Mouse (Mus musculus) gastrocnemius, postnatal 36 days (tissue): ENCODE data around the gene Abcg4. TPM values are rescaled to one million over a fixed set of nuclear protein-coding genes. Genes with fewer than 3 reads are reported as not detected.

Experiments
- DNase-seq, 2 experiments: peaks; one replicate each; pipeline ENCODE4 v3.0.0; 2022
- intact Hi-C: fragments of 180-260 bp; cut with DNase I; formaldehyde crosslinking; loops from one replicate; pipeline ENCODE4 v1.15.1; 2025
- microRNA-seq, 2 experiments: library from miRNA; unstranded; fragments of <30 nt; microRNA quantifications; one replicate each; pipeline ENCODE4 v1.2.0; 2021
- total RNA-seq, 2 experiments: library from RNA; stranded (reverse); gene quantifications; 2 replicates each; pipeline ENCODE4 v1.2.3; 2021

Abcg4 gene
- total RNA-seq, 2 experiments from 2014 or later = 0.48 to 0.74 TPM

DNA sequence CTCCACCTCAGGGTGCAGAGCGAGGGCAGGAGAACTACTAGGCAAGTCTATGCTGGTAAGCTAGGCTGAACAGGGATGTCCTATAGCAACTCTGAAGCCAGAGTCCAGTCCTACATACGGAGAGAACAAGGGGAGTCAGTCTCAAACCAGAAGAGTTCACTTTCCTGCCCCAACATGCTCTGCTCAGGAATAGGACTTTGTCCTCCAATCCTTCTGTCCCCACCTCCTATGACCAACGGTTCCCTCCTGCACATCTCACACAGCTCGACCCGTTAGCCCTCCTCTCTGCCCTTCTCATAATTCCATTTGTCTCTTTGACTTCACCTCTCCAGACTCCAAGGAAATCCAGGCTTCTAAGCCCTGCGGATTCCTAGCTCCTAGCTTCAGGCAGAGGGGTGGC, 40.5 kb downstream of the Abcg4 start:
- no peak for DNase-seq
- intact Hi-C loops = no loop called here

DNA sequence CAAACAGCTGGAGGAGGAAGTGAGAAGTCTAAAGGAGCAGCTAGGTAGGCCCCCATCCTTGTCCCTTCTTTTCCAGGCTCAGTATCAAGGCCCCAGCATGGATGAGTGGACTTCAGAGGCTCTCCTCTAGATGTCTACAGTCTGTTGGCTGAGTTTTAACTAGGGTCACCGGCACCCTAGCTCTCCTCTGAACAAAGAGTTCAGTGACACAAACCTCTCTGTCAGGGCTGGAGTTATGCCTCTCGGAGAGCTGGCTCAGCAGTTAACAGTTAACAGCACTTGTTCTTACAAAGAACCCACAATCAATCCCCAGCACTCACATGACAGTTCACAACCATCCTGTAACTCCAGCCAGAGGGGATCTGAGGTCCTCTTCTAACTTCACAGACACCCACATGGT, 44.8 kb downstream of the Abcg4 start:
- intact Hi-C loops = no loop called here

DNA sequence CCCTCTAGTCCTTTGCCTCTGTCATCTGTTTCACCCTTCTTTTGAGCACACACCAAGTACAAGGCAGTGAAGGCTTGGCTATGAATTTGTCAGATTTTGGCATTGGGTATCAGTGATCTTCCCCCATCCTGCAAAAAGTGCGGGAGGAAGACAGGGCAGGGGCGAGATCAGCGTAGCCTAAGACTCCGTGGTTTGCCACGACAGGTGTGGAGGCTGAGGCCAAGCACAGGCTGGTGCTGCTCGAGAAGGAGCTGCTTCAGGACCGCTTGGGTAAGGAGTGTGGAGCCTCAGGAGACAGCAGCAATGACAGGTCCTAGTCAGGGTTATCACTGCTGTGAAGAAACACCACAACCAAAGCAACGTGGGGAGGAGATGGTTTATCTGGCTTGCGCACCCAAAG, 47.0 kb downstream of the Abcg4 start:
- intact Hi-C loops = no loop called here
- DNase-seq = no peak

More for the DNA sequence above, 44.8 kb downstream of the Abcg4 start:
- DNase-seq = no peak

DNA sequence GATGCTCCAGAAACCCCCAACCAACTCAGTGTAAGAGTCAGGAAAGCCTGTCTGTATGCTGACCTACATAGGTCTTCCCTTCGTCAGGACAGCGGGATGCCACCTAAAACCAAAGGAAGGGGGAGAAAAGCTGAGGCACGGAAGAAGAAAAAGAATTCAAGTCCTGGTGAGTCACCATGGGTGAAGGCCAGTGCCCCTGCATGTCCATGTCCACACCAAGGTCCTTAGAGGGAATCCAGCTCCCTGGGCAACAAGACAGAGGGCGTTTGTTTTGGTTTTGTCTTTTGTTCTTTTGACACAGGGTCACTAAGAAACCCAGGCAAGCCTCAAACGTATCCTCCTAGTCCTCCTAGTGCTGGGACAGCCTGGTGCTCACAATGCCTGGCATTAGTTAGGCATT, 47.5 kb downstream of the Abcg4 start:
- intact Hi-C loops = no loop called here
- no peak for DNase-seq

DNA sequence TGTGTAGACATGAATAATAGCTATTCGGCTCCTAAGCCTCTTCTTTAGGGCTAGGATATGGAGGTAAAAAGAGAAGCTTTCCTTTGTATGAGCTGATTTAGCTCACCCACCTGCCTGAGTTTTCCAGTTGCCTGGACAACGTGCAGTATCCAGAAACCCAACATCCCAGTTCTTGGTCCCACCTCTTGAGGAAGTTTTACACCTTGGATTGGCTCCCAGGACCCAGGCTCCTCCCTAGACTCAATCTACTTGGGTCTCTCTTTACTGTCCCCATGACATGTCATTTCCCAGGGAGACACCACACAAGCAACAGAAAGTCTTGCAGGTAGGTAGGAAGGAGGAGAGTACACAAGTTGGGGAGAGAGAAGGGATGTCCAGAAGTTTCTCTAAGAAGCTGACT, 48.0 kb downstream of the Abcg4 start, which contains the start of gene Ccdc153:
Gene Ccdc153, plus strand, starts transcription at position 278 of the 400 bp plus-strand sequence.
- DNase-seq = no peak

DNA sequence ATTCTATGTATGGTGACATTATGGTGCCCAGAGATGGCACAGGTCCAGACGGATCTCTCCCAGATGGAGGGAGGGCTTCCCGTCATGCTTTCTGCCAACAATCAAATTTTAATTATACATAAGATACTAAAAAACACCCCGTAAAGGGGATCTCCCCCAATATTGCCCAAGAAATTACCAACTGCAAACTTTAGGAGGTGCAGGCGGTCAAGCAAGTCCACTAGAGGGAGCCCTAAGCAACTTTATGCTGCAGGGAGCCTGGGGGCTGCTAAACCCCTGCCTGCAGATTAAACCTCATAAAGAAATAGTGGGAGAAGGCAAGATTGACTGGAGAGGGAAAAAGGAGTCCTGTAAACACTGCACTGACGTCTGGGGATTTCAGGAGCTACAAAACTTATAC, 49.0 kb downstream of the Abcg4 start:
- DNase-seq = peak in 1 of 2 experiments; percentile 30
- intact Hi-C loops = loop anchor here (10.0 kb wide), 2 partner anchors 105 to 255 kb away; partner anchors contain the start of gene Mcam

More for the DNA sequence above, 48.0 kb downstream of the Abcg4 start, which contains the start of gene Ccdc153:
- intact Hi-C loops = no loop called here

DNA sequence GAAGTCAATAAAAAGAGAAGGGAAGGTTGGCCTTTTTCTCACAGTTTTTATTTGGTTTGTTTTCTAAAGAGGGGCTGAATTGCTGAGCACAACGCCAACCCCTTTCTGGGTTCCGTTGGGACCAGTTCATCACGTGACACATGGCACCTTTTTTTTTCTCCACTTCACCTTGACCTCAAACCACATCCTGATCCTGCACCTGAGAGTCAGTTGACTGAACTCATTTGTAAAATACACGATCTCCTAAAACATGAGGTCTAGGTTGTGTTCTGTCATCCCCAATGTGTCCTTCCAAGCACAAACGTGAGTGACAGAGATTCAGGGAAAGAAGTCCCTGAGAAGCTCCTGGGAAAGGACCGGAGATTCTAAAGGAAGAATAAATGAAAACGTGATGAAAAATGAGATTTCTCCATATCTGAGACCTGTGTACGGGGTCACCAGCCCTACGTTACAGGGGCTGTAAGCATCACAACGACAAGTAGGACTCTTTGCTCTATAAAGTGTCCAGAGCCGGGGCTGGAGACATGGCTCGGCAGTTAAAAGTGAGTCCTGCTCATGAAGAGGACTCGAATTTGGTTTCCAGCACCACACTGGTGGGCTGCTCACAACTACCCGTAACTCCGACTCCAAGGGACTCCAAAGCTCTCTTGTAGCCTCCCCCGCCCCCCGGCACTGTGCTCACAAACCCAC, 49.8 kb downstream of the Abcg4 start:
- intact Hi-C loops = loop anchor here (10.0 kb wide), 2 partner anchors 104 to 254 kb away; partner anchors contain the start of gene Mcam
- no peak for DNase-seq

DNA sequence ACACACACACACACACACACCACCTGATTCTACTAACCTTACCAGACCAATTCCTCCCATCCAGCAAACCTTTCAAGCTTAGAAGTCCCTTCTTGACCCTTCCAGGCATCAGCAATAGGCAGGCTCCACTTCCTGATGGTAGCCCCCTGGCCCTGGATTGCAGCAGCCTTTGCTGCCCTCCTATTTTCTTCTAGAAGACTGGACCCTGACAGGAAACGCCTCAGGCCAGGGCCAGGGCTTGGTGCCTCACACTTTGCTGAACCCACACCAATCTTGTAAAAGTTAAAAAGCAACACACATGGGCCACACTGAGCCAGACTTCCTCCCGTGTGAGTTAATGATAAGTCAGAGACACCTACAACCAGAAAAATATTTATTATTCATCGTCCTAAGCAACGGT, 51.3 kb downstream of the Abcg4 start:
- intact Hi-C loops = loop anchor here (10.0 kb wide), 2 partner anchors 102 to 252 kb away; partner anchors contain the start of gene Mcam
- DNase-seq = no peak

DNA sequence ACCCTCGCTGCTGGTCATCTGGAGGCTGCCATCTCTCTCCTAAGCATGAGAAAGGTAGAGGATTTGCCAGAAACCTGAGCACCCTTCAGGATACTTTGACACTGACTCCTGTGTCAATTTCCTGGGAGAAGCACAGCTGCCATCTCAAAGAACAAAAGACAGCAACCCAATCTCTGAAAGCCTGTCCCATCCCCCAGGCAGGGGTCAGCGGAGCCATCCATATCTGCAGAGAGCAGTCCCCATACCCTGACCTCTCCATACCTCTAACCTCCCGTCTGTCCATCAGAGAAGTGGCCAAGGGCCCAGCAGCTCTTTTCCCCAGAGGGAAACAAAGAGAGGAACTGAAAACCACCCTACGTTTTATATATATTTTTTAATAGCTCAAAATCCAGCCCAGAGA, 51.8 kb downstream of the Abcg4 start:
- no peak for DNase-seq
- intact Hi-C loops = loop anchor here (10.0 kb wide), 2 partner anchors 102 to 252 kb away; partner anchors contain the start of gene Mcam

DNA sequence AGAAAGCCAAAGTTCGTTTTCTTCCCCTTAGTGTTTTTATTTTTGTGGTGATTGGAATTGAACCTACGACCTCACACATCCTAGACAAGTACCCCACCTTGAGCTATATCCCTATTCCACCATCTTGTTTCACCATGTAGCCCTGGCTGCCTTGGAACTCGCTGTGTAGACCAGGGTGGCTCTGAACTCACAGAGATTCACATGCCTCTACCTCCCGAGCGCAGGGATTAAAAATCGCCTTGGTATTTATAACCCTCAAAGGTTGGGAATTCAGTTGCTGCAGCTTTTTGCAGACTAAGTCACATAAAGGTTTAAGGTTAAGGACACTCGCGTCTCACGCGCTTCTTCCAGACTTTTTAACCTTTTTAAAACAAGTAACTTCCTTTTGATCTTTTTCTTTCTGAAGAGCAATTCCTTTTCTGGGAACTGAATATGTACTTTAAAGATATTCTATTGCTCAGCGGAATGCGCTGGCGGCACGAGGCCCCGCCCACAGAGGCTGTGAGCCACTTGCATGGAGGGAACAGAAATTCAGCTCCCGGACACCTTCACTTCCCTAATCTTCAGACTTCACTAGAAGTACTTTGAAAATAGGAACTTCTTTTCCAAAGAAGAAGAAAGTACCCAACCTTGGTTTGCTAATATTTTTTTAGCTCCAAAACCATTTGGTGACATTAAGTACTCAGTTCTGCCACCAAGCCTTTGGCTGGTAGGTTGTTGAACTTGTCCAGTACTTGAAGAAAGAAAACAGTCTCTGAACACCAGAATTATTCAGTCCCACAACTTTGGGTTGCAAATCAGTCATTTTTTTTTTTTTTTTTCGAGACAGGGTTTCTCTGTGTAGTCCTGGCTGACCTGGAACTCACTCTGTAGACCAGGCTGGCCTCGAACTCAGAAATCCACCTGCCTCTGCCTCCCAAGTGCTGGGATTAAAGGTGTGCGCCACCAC, 53.7 kb downstream of the Abcg4 start:
- intact Hi-C loops = loop anchor here (10.0 kb wide), 2 partner anchors 100 to 250 kb away; partner anchors contain the start of gene Mcam
- DNase-seq = peak in 1 of 2 experiments; percentile 25

DNA sequence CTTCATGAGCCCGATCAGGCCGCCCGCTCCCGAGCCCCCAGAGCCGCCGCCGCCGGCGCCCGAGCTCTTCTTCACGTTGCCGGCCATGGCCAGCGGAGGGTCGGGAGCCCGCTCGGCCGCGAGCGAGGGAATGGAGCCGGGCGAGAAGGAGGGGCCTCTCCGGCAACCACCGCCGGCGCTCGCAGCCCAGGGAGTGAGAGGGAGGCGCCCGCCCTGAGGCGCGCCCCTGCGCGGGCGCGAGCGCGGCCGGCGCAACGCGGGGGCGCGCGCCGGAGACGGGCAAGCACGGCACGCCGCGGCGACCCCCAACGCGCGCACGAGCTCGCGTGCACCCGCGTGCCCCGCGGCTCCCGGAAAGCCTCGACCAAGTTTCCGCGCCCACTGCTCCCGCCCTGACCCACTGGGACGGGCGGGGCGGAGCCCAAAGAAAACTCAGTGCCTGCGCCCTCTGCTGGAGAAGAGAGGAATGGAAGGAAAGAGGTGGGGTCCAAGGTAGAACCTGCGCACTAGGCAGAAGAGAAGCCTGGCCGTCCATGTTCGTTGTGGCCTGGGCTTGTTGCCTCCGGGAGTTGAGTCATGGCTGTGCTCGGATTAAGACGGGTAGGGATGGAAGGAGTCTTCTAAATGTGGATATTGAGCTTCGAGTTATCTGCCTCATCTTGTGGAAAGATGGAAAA, 54.5 kb downstream of the Abcg4 start, which contains the start of gene Cbl:
Gene Cbl, minus strand, starts transcription at position 248 of the 677 bp plus-strand sequence.
- intact Hi-C loops = loop anchor here (10.0 kb wide), 2 partner anchors 99 to 249 kb away; partner anchors contain the start of gene Mcam
- peak; percentile 96 to 98 for DNase-seq

DNA sequence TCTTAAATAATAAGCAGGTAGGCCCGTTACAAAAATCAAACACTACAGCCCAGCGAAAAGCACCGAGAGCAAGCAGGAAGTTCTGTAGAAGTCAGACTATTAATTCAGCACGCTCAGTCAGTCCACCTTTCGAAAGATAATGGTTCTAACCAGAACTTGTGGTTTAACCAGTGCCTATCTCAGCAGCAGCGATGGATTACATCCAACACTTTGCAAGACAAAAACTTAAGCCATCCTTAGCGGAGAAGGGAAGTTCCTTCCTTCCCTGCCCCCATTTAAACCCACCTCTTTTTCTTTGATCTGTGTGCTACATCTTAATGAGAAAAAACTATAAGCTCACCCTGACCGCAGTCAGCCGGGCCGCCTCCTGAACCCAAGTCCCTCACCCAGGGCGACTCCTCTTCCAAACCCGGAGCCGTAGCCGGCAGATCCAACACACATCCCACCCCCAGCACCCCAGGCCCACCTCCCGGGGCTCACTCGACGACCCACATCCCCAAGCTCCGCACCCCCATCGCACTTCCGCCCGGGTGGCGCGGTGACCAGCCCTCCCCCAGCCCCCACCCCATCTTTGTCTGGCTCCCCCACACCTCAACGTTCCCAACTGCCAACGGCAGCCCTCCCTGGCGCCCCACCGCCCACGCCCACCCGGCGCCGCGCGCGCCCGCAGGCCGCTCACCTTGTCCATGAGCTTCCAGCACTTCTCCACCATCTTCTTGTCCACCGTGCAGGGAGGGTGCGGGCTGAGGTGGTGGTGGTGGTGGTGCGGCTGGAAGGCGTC, 55.2 kb downstream of the Abcg4 start:
- intact Hi-C loops = loop anchor here (10.0 kb wide), 2 partner anchors 98 to 248 kb away; partner anchors contain the start of gene Mcam

DNA sequence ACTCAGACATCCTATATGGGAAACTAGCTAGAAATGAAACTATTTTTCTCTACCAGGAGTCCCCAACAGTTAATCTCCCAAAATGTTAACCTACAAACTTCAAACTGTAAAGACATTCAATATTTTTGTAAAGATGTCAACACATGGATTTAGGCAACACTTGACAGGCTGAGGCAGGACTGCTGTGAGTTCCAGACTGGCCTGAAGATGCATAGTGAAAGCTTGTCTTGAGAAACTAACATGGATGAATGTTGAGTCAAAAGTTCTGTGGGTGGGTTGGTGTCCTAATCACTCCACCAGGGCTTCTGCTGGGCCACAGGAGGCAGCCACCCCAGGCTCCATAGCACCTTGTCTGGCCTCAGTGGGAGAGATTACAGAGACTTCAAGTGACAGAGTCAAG, 56.8 kb downstream of the Abcg4 start:
- DNase-seq = no peak
- intact Hi-C loops = loop anchor here (10.0 kb wide), 2 partner anchors 97 to 247 kb away; partner anchors contain the start of gene Mcam

More for the DNA sequence above, 55.2 kb downstream of the Abcg4 start:
- DNase-seq = no peak

DNA sequence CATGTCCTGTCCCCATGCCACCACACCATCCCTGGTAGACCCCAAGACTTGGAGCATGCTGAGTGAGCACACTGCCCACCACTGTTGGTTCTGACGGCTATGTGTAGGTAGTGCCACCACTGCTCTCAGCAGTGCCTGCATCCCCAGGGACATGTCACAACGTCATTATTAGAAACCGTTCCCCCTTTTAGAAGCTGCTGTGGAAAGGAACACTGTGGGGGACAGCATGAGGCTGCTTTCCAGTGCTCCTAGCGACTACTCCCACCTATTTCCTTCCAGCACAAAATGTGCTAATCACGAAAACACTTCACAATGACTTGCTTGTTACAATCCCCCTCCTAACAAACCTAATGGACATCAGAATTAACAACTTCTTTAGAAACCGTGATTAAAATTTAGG, 62.4 kb downstream of the Abcg4 start:
- no peak for DNase-seq
- intact Hi-C loops = no loop called here

Small RNAs within 50 kb of the gene (microRNA-seq; reads per million reads assigned to microRNA genes)
- 0 reads per million in 2 experiments for gene Gm44335

Other genes with a start within 250 kb of the Abcg4 start
- 10 to 100 TPM; 13.2 to 18.7 TPM for gene Thy1, start 245.2 kb downstream of the Abcg4 start, total RNA-seq
- gene Usp2, start 221.6 kb downstream of the Abcg4 start, total RNA-seq = 100 to 1,000 TPM; 236 to 254 TPM
- gene Mfrp, start 186.9 kb downstream of the Abcg4 start, total RNA-seq = not detected
- 1 to 10 TPM; 6.7 to 9.6 TPM for gene C1qtnf5, start 181.4 kb downstream of the Abcg4 start, total RNA-seq
- gene Gm49380, start 175.1 kb downstream of the Abcg4 start, total RNA-seq = 1 to 10 TPM in 1 of 2 experiments, under 1 TPM in 1; 0.57 to 1.3 TPM
- 1 to 10 TPM; 2.1 to 3.6 TPM for gene Rnf26, start 175.1 kb downstream of the Abcg4 start, total RNA-seq
- 10 to 100 TPM; 24.2 to 31.2 TPM for gene Mcam, start 154.1 kb downstream of the Abcg4 start, total RNA-seq
- 10 to 100 TPM in 1 of 2 experiments, 1 to 10 TPM in 1; 7.8 to 10.4 TPM for gene Cbl, start 54.6 kb downstream of the Abcg4 start, total RNA-seq
- gene Ccdc153, start 47.9 kb downstream of the Abcg4 start, total RNA-seq = not detected
- gene Pdzd3, start 37.1 kb downstream of the Abcg4 start, total RNA-seq = 1 to 10 TPM in 1 of 2 experiments, under 1 TPM in 1; 0.44 to 1.4 TPM
- 10 to 100 TPM; 22.4 to 22.6 TPM for gene Nlrx1, start 20.0 kb downstream of the Abcg4 start, total RNA-seq
- gene Hinfp, start 17.1 kb upstream of the Abcg4 start, total RNA-seq = 1 to 10 TPM; 4.9 to 6.0 TPM
- gene C2cd2l, start 31.7 kb upstream of the Abcg4 start, total RNA-seq = 10 to 100 TPM; 12.8 to 14.2 TPM
- gene Dpagt1, start 37.4 kb upstream of the Abcg4 start, total RNA-seq = 10 to 100 TPM; 11.9 to 12.7 TPM
- gene H2afx, start 46.1 kb upstream of the Abcg4 start, total RNA-seq = 10 to 100 TPM in 1 of 2 experiments, 1 to 10 TPM in 1; 10.0 to 12.9 TPM
- gene Hmbs, start 55.6 kb upstream of the Abcg4 start, total RNA-seq = 10 to 100 TPM; 19.7 to 21.2 TPM
- gene Vps11, start 73.1 kb upstream of the Abcg4 start, total RNA-seq = 10 to 100 TPM; 15.4 to 16.2 TPM
- gene Hyou1, start 90.9 kb upstream of the Abcg4 start, total RNA-seq = 10 to 100 TPM; 25.0 to 26.0 TPM
- gene Slc37a4, start 108.2 kb upstream of the Abcg4 start, total RNA-seq = 100 to 1,000 TPM; 149 to 161 TPM
- 100 to 1,000 TPM; 584 to 735 TPM for gene Rps25, start 118.5 kb upstream of the Abcg4 start, total RNA-seq
- 10 to 100 TPM; 13.2 to 16.1 TPM for gene Trappc4, start 119.0 kb upstream of the Abcg4 start, total RNA-seq
- 1 to 10 TPM; 5.0 to 5.3 TPM for gene Ccdc84, start 130.0 kb upstream of the Abcg4 start, total RNA-seq
- gene Foxr1, start 152.5 kb upstream of the Abcg4 start, total RNA-seq = not detected
- not detected for gene Upk2, start 166.4 kb upstream of the Abcg4 start, total RNA-seq
- 10 to 100 TPM; 25.7 to 42.5 TPM for gene Bcl9l, start 194.2 kb upstream of the Abcg4 start, total RNA-seq